Mouse (Mus musculus) erythroblast, embryonic 14.5 days (primary cell): ENCODE data around the gene Gm4981.
"Not testable (repeated sequence)": the region's sequence is repeated elsewhere in the genome, so short reads cannot be mapped to it uniquely, and the experiment has no call there.

ENCODE experiments used
- GATA1 ChIP-seq: IDR thresholded peaks from 2 replicates; pipeline ENCODE4 v1.6.1; 2012; ENCODE audit warnings: low read length, inconsistent platforms, mixed read lengths
- TAL1 ChIP-seq: IDR thresholded peaks from 3 replicates; pipeline ENCODE4 v1.6.1; 2012; ENCODE audit warnings: low read length, inconsistent platforms, mixed read lengths

- not testable (repeated sequence) for TF ChIP-seq TAL1, GATA1
Observed at GRCm38 (mm10) chr10:58223161-58223560, 13.3 kb downstream of the Gm4981 start.
